Mouse (Mus musculus) limb, embryonic 11.5 days (tissue): ENCODE measurements around the gene Rhoh. TPM values are rescaled to one million over a fixed set of nuclear protein-coding genes. Genes with fewer than 3 reads are reported as not detected.

Experiments
- ATAC-seq: fragments of 200-750 bp; cut with Nextera tagmentation; 2 replicates; pipeline ENCODE4 v1.8.0; 2017; ENCODE audit warnings: low read depth; ENCODE audit not compliant: insufficient number of reproducible peaks, low FRiP score, low TSS enrichment
- DNase-seq: peaks from one replicate; pipeline ENCODE4 v3.0.0-alpha.2; 2015; ENCODE audit warnings: low spot score
- H3K27ac ChIP-seq: fragments of 300-500 bp; sonication (generic); replicated peaks from 2 replicates; pipeline ENCODE4 v1.5.1; 2014; ENCODE audit warnings: low read depth, mild to moderate bottlenecking, low read length
- H3K27me3 ChIP-seq: fragments of 300-500 bp; sonication (generic); 2 replicates; pipeline ENCODE4 v1.6.1; 2014; ENCODE audit warnings: mild to moderate bottlenecking, low read length, mixed read lengths; ENCODE audit not compliant: control insufficient read depth, insufficient read depth
- H3K36me3 ChIP-seq: fragments of 300-500 bp; sonication (generic); 2 replicates; pipeline ENCODE4 v1.6.1; 2014; ENCODE audit warnings: mild to moderate bottlenecking, low read length, moderate library complexity, mixed read lengths; ENCODE audit not compliant: control insufficient read depth, insufficient read depth
- H3K4me1 ChIP-seq: fragments of 300-500 bp; sonication (generic); 2 replicates; pipeline ENCODE4 v1.6.1; 2014; ENCODE audit warnings: low read length, mixed read lengths; ENCODE audit not compliant: control insufficient read depth, insufficient read depth
- H3K4me2 ChIP-seq: fragments of 300-500 bp; sonication (generic); 2 replicates; pipeline ENCODE4 v1.6.1; 2014; ENCODE audit warnings: low read depth, mild to moderate bottlenecking, moderate library complexity; ENCODE audit not compliant: severe bottlenecking
- H3K4me3 ChIP-seq: fragments of 300-500 bp; sonication (generic); 2 replicates; pipeline ENCODE4 v1.5.1; 2014; ENCODE audit warnings: low read depth, low read length
- H3K9ac ChIP-seq: fragments of 300-500 bp; sonication (generic); 2 replicates; pipeline ENCODE4 v1.6.1; 2014; ENCODE audit warnings: mild to moderate bottlenecking, low read length
- H3K9me3 ChIP-seq: fragments of 300-500 bp; sonication (generic); 2 replicates; pipeline ENCODE4 v1.6.1; 2016; ENCODE audit warnings: low read length; ENCODE audit not compliant: control insufficient read depth
- WGBS: fragments of 180-500 bp; shearing (Covaris S2); extraction: QIAGEN DNeasy Blood & Tissue Kit; methylation state at CpG from one replicate; pipeline ENCODE4 v1.1.7; 2014; 5-methylcytosine and 5-hydroxymethylcytosine counted together
- polyA plus RNA-seq: library from polyadenylated mRNA; unstranded; fragments of >200 nt; fragmentation: Nextera tagmentation; extraction: Ambion mirVana; gene quantifications from 2 replicates; pipeline ENCODE4 v1.2.1, GENCODE M21; 2014

Rhoh gene
- polyA plus RNA-seq, 1 experiment from 2014 or later = 0.27 TPM

GRCm38 (mm10) chr5:65856591-65857411, 4.2 kb upstream of the Rhoh start:
- Histone ChIP-seq H3K27ac (no peak overlapping the region), H3K36me3 (no peaks in the 10 kb centered on the region), H3K27me3 (no peaks in the 10 kb centered on the region), H3K9me3 (no peaks in the 10 kb centered on the region), H3K4me3 (no peak overlapping the region), H3K9ac (no peak overlapping the region), H3K4me2 (no peak overlapping the region), H3K4me1 (no peaks in the 10 kb centered on the region; the same call in 1 of the 2 replicates)
- DNase-seq (no peak), ATAC-seq (no peak)
- WGBS = 91% methylated on average over 16 of the region's 17 CpGs

GRCm38 (mm10) chr5:65857935-65858334, 3.1 kb upstream of the Rhoh start:
- Histone ChIP-seq H3K9ac (no peak overlapping the region), H3K27me3 (no peaks in the 10 kb centered on the region), H3K4me1 (no peaks in the 10 kb centered on the region; the same call in 1 of the 2 replicates), H3K9me3 (no peaks in the 10 kb centered on the region), H3K27ac (no peak overlapping the region), H3K36me3 (no peaks in the 10 kb centered on the region), H3K4me2 (no peak overlapping the region), H3K4me3 (no peak overlapping the region)
- WGBS = 82% methylated on average over 12 of the region's 12 CpGs
- DNase-seq = no peak
- no peak for ATAC-seq

GRCm38 (mm10) chr5:65858355-65858754, 2.7 kb upstream of the Rhoh start:
- H3K36me3 ChIP-seq = no peaks in the 10 kb centered on the region
- 88% methylated on average over 4 of the region's 6 CpGs for WGBS
- H3K4me3 ChIP-seq = no peak overlapping the region
- no peaks in the 10 kb centered on the region for H3K27me3 ChIP-seq
- DNase-seq (no peak), ATAC-seq (peak; percentile 54; the same call in 1 of the 2 replicates)
- no peaks in the 10 kb centered on the region for H3K9me3 ChIP-seq
- no peak overlapping the region for H3K4me2 ChIP-seq
- H3K9ac ChIP-seq = no peak overlapping the region
- H3K27ac ChIP-seq = no peak overlapping the region
- H3K4me1 ChIP-seq = no peaks in the 10 kb centered on the region; the same call in 1 of the 2 replicates

- Histone ChIP-seq H3K36me3 (no peaks in the 10 kb centered on the region), H3K9ac (no peak overlapping the region), H3K9me3 (no peaks in the 10 kb centered on the region), H3K27me3 (no peaks in the 10 kb centered on the region), H3K4me2 (no peak overlapping the region), H3K27ac (no peak overlapping the region), H3K4me1 (no peaks in the 10 kb centered on the region; the same call in 1 of the 2 replicates), H3K4me3 (no peak overlapping the region)
- WGBS = 70% methylated on average over 12 of the region's 12 CpGs
- DNase-seq = peak; percentile 23
- no peak for ATAC-seq
Observed at GRCm38 (mm10) chr5:65858898-65859297, 2.1 kb upstream of the Rhoh start.

GRCm38 (mm10) chr5:65859396-65859795, 1.6 kb upstream of the Rhoh start:
- no peak overlapping the region for H3K4me2 ChIP-seq
- no peak for ATAC-seq
- H3K4me3 ChIP-seq = no peak overlapping the region
- no peak for DNase-seq
- no peaks in the 10 kb centered on the region; the same call in 1 of the 2 replicates for H3K4me1 ChIP-seq
- H3K36me3 ChIP-seq = no peaks in the 10 kb centered on the region
- H3K27me3 ChIP-seq = no peaks in the 10 kb centered on the region
- WGBS = 61% methylated on average over 6 of the region's 6 CpGs
- H3K9me3 ChIP-seq = no peaks in the 10 kb centered on the region
- H3K27ac ChIP-seq = no peak overlapping the region
- H3K9ac ChIP-seq = no peak overlapping the region

- H3K4me2 ChIP-seq = no peak overlapping the region
- 90% methylated on average over 12 of the region's 12 CpGs for WGBS
- H3K4me3 ChIP-seq = no peak overlapping the region
- DNase-seq (no peak), ATAC-seq (no peak)
- no peaks in the 10 kb centered on the region for H3K27me3 ChIP-seq
- no peak overlapping the region for H3K27ac ChIP-seq
- H3K9ac ChIP-seq = no peak overlapping the region
- H3K4me1 ChIP-seq = no peaks in the 10 kb centered on the region; the same call in 1 of the 2 replicates
- no peaks in the 10 kb centered on the region for H3K9me3 ChIP-seq
- no peaks in the 10 kb centered on the region for H3K36me3 ChIP-seq
Observed at GRCm38 (mm10) chr5:65860281-65861000, 572 bp upstream of the Rhoh start.

- Histone ChIP-seq H3K27me3 (no peaks in the 10 kb centered on the region), H3K4me3 (no peak overlapping the region), H3K9me3 (no peaks in the 10 kb centered on the region), H3K36me3 (no peaks in the 10 kb centered on the region), H3K27ac (no peak overlapping the region), H3K4me2 (no peak overlapping the region), H3K9ac (no peak overlapping the region), H3K4me1 (no peaks in the 10 kb centered on the region; the same call in 1 of the 2 replicates)
- WGBS = 94% methylated on average over 7 of the region's 7 CpGs
- DNase-seq = no peak
- ATAC-seq = no peak
Observed at GRCm38 (mm10) chr5:65862217-65862927, 1.4 kb downstream of the Rhoh start.

GRCm38 (mm10) chr5:65863349-65863749, 2.3 kb downstream of the Rhoh start:
- Histone ChIP-seq H3K27me3 (no peaks in the 10 kb centered on the region), H3K36me3 (no peaks in the 10 kb centered on the region), H3K4me1 (no peaks in the 10 kb centered on the region; the same call in 1 of the 2 replicates), H3K9me3 (no peaks in the 10 kb centered on the region), H3K27ac (no peak overlapping the region), H3K4me2 (no peak overlapping the region), H3K9ac (no peak overlapping the region), H3K4me3 (no peak overlapping the region)
- WGBS = 80% methylated on average over 12 of the region's 12 CpGs
- ATAC-seq (no peak), DNase-seq (no peak)
